15 mouse cellular contexts compared by ENCODE assay signal in genomic region chr3:107743107-107743506, GRCm38 (mm10). TPM values are rescaled to one million over a fixed set of nuclear protein-coding genes. Genes with fewer than 3 reads are reported as not detected.
DNase-seq lines count a peak whose midpoint lies in the region; ATAC-seq and TF ChIP-seq lines count a peak whose summit lies in the region.
"Had no signal": no experiment of that assay in that cellular context is flagged by ENCODE, and none has a peak within 500 bp of the region (broad histone marks: within the 10 kb centered on the region; RNA-seq: fewer than 3 reads in every experiment).

No protein-coding gene starts in this region.

- H3K9me3 ChIP-seq in kidney, embryonic 14.5 days (ENCODE audit: control insufficient read depth, low read length) = no peaks in the 10 kb centered on the region
- H3K9me3 ChIP-seq: embryonic facial prominence, embryonic 12.5 days; heart, embryonic 12.5 days; neural tube, embryonic 12.5 days had no signal

- H3K27ac ChIP-seq in kidney, embryonic 14.5 days (ENCODE audit: low read depth, low read length) = no peak overlapping the region; the same call in 1 of the 2 replicates
- peak overlapping the region; percentile 87 for H3K27ac ChIP-seq in embryonic fibroblast, embryonic 13.5 days (ENCODE audit: insufficient read depth, low read length)
- H3K27ac ChIP-seq: embryonic facial prominence, embryonic 12.5 days; hindbrain, postnatal 0 days; neural tube, embryonic 12.5 days had no signal

- no peaks in the 10 kb centered on the region for H3K27me3 ChIP-seq in kidney, embryonic 14.5 days (ENCODE audit: control insufficient read depth, insufficient read depth, low read length)
- H3K27me3 ChIP-seq: embryonic facial prominence, embryonic 12.5 days; heart, embryonic 12.5 days; neural tube, embryonic 12.5 days had no signal

- peak; percentile 28 to 59 for DNase-seq in adrenal gland, postnatal 36 days
- DNase-seq in adrenal gland, postnatal 4 days (ENCODE audit: low spot score in 2 of 2) = no peak
- DNase-seq in kidney, adult 11 months = peak; percentile 28
- peak; percentile 90 for DNase-seq in 3T3-L1 (ENCODE audit: low read depth, low spot score)
- DNase-seq in layer of hippocampus, postnatal 10 days (ENCODE audit: low spot score in 2 of 2) = no peak
- DNase-seq: cerebellum, adult 9-11 months; layer of hippocampus, adult 9-11 months; midbrain, embryonic 14.5 days had no signal

- no peak for TF ChIP-seq POLR2A in embryonic fibroblast, embryonic 13.5 days (IDR thresholded peaks at IDR 0.05; ENCODE audit: low read depth, low read length)

- no peak overlapping the region for H3K4me2 ChIP-seq in kidney, embryonic 14.5 days (replicated peaks; ENCODE audit: low read depth, low read length)
- H3K4me2 ChIP-seq: embryonic facial prominence, embryonic 12.5 days; heart, embryonic 12.5 days; neural tube, embryonic 12.5 days had no signal

- H3K9ac ChIP-seq in kidney, embryonic 14.5 days (ENCODE audit: low read depth, low read length) = no peak overlapping the region
- H3K9ac ChIP-seq: embryonic facial prominence, embryonic 12.5 days; heart, embryonic 12.5 days; neural tube, embryonic 12.5 days had no signal

- WGBS in kidney, embryonic 14.5 days = 17% methylated on average over 3 of the region's 3 CpGs

- ATAC-seq in kidney, embryonic 14.5 days (ENCODE audit: low FRiP score, low TSS enrichment) = no peak
- ATAC-seq in activated CD4-positive, CD25-positive, alpha-beta regulatory T cell, adult 4 months = no peak

- peaks cover 31% of the 10 kb centered on the region for H3K4me1 ChIP-seq in kidney, embryonic 14.5 days (ENCODE audit: control insufficient read depth, insufficient read depth, low read length)
- peaks cover 27% of the 10 kb centered on the region for H3K4me1 ChIP-seq in embryonic fibroblast, embryonic 13.5 days (ENCODE audit: control insufficient read depth, insufficient read depth, low read length)

- no peak overlapping the region for H3K4me3 ChIP-seq in kidney, embryonic 14.5 days (ENCODE audit: low read length)
- no peak overlapping the region for H3K4me3 ChIP-seq in embryonic fibroblast, embryonic 13.5 days (ENCODE audit: insufficient read depth, low read length)
- H3K4me3 ChIP-seq: embryonic facial prominence, embryonic 12.5 days; heart, embryonic 12.5 days; neural tube, embryonic 12.5 days had no signal

- no peak for TF ChIP-seq CTCF in embryonic fibroblast, embryonic 13.5 days (IDR thresholded peaks at IDR 0.05; ENCODE audit: borderline replicate concordance, insufficient read depth, low read length)

- peaks cover 4% of the 10 kb centered on the region; the same call in 1 of the 2 replicates for H3K36me3 ChIP-seq in kidney, embryonic 14.5 days (ENCODE audit: control insufficient read depth, insufficient read depth, low read length)

RNA-seq across cellular contexts. Expression of gene Csf1, which starts 17.2 kb away (rescaled TPM):
- 10 to 100 TPM; 14.2 to 27.4 TPM for total RNA-seq in adrenal gland, postnatal 36 days (2021)
- total RNA-seq in adrenal gland, postnatal 4 days (2021) = 10 to 100 TPM; 18.0 to 19.8 TPM
- 3.9 and 8.5 TPM in 2 replicates for polyA plus RNA-seq in kidney, embryonic 14.5 days (2014; fragmentation: Nextera tagmentation; extraction: Ambion mirVana)
- 208 and 272 TPM in 2 replicates for polyA plus RNA-seq in embryonic fibroblast, embryonic 13.5 days (2011; ENCODE audit: insufficient read length, low read depth, missing spikeins)
- total RNA-seq in layer of hippocampus, postnatal 10 days (2021) = 10 to 100 TPM; 12.8 to 12.9 TPM
- polyA plus RNA-seq in activated CD4-positive, CD25-positive, alpha-beta regulatory T cell, adult 4 months (2017; shearing (Covaris generic)) = 10 to 100 TPM; 11.0 to 23.3 TPM

RNA-seq across cellular contexts. Expression of gene Ahcyl1, which starts 46.7 kb away (rescaled TPM):
- 100 to 1,000 TPM; 230 to 232 TPM for total RNA-seq in adrenal gland, postnatal 36 days (2021)
- total RNA-seq in adrenal gland, postnatal 4 days (2021) = 100 to 1,000 TPM; 171 to 173 TPM
- polyA plus RNA-seq in kidney, embryonic 14.5 days (2014; fragmentation: Nextera tagmentation; extraction: Ambion mirVana) = 73.8 and 119 TPM in 2 replicates
- 216 and 238 TPM in 2 replicates for polyA plus RNA-seq in embryonic fibroblast, embryonic 13.5 days (2011; ENCODE audit: insufficient read length, low read depth, missing spikeins)
- 100 to 1,000 TPM; 268 to 272 TPM for total RNA-seq in layer of hippocampus, postnatal 10 days (2021)
- 10 to 100 TPM; 14.8 to 24.1 TPM for polyA plus RNA-seq in activated CD4-positive, CD25-positive, alpha-beta regulatory T cell, adult 4 months (2017; shearing (Covaris generic))

Comparison
In these comparisons a context has a peak if more than half of its experiments do, and no peak if none do; other contexts are left out.
1. DNase-seq: peak in adrenal gland, postnatal 36 days (2 of 2), kidney, adult 11 months (single experiment) and 3T3-L1 (single experiment); none in adrenal gland, postnatal 4 days (0 of 2) and layer of hippocampus, postnatal 10 days (0 of 2).